Mouse (Mus musculus) limb, embryonic 13.5 days (tissue): ENCODE data around the gene Lemd1. TPM values are rescaled to one million over a fixed set of nuclear protein-coding genes. Genes with fewer than 3 reads are reported as not detected.

Experiments
- ATAC-seq: fragments of 200-750 bp; cut with Nextera tagmentation; 2 replicates; pipeline ENCODE4 v1.8.0; 2017; ENCODE audit warnings: low read depth, moderate number of reproducible peaks, moderate TSS enrichment; ENCODE audit not compliant: low FRiP score
- H3K27ac ChIP-seq: fragments of 300-500 bp; sonication (generic); 2 replicates; pipeline ENCODE4 v1.5.1; 2015; ENCODE audit warnings: inconsistent platforms, mild to moderate bottlenecking, moderate library complexity
- H3K27me3 ChIP-seq: fragments of 300-500 bp; sonication (generic); 2 replicates; pipeline ENCODE4 v1.6.1; 2015; ENCODE audit warnings: mild to moderate bottlenecking, inconsistent platforms
- H3K36me3 ChIP-seq: fragments of 300-500 bp; sonication (generic); 2 replicates; pipeline ENCODE4 v1.6.1; 2015; ENCODE audit warnings: inconsistent platforms, mild to moderate bottlenecking, moderate library complexity
- H3K4me1 ChIP-seq: fragments of 300-500 bp; sonication (generic); 2 replicates; pipeline ENCODE4 v1.6.1; 2015; ENCODE audit warnings: inconsistent platforms
- H3K4me2 ChIP-seq: fragments of 300-500 bp; sonication (generic); replicated peaks from 2 replicates; pipeline ENCODE4 v1.6.1; 2015; ENCODE audit warnings: inconsistent platforms, mild to moderate bottlenecking, moderate library complexity
- H3K4me3 ChIP-seq: fragments of 300-500 bp; sonication (generic); 2 replicates; pipeline ENCODE4 v1.5.1; 2015; ENCODE audit warnings: moderate library complexity, mild to moderate bottlenecking, inconsistent platforms
- H3K9ac ChIP-seq: fragments of 300-500 bp; sonication (generic); 2 replicates; pipeline ENCODE4 v1.6.1; 2015; ENCODE audit warnings: mild to moderate bottlenecking, inconsistent platforms
- H3K9me3 ChIP-seq: fragments of 300-500 bp; sonication (generic); 2 replicates; pipeline ENCODE4 v1.6.1; 2016; ENCODE audit warnings: inconsistent platforms
- WGBS: fragments of 180-500 bp; shearing (Covaris S2); methylation state at CpG from one replicate; pipeline ENCODE4 v1.1.7; 2015; 5-methylcytosine and 5-hydroxymethylcytosine counted together
- polyA plus RNA-seq: library from polyadenylated mRNA; unstranded; fragments of >200 nt; fragmentation: Nextera tagmentation; extraction: Ambion mirVana; gene quantifications from 2 replicates; pipeline ENCODE4 v1.2.1, GENCODE M21; 2015

Gene Lemd1
- polyA plus RNA-seq, 1 experiment from 2014 or later = 0.69 TPM

DNA sequence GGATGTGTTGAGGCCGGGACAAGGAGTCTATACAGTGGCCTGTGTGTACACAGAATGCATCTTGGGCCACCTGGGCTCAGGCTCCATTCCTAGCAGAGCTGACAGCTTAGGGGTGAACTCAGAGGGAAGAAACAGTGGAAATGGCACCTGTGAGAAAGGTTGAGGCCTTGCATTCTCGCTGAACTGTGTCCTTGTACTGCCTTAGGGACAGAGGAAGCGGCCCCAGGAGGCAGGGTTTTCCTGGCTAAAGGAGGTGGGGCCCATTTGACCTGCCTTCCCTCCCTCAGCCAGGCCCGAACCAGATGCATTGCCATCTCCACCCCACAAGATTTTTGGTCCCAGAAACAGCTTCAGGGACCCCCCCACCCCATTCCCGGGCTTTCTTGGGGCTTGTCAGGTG lies 4.5 kb downstream of the Lemd1 start:
- no peak overlapping the region for H3K27ac ChIP-seq
- no peak overlapping the region for H3K4me2 ChIP-seq
- peaks cover 63% of the 10 kb centered on the region for H3K27me3 ChIP-seq
- H3K4me3 ChIP-seq = no peak overlapping the region
- H3K9me3 ChIP-seq = no peaks in the 10 kb centered on the region
- WGBS = 34% methylated on average over 5 of the region's 5 CpGs
- peak overlapping the region; percentile 31; the same call in 1 of the 2 replicates for H3K9ac ChIP-seq
- no peaks in the 10 kb centered on the region for H3K36me3 ChIP-seq
- ATAC-seq = no peak
- peaks cover 67% of the 10 kb centered on the region for H3K4me1 ChIP-seq

- no peak for ATAC-seq
- Histone ChIP-seq H3K4me3 (no peak overlapping the region), H3K9ac (no peak overlapping the region), H3K27ac (no peak overlapping the region), H3K27me3 (peaks cover 57% of the 10 kb centered on the region), H3K4me2 (no peak overlapping the region), H3K4me1 (peaks cover 65% of the 10 kb centered on the region), H3K9me3 (no peaks in the 10 kb centered on the region), H3K36me3 (no peaks in the 10 kb centered on the region)
- 13% methylated on average over 7 of the region's 7 CpGs for WGBS
These were observed 5.1 kb downstream of the Lemd1 start for GRCm38 (mm10) chr1:132196337-132196736.

DNA sequence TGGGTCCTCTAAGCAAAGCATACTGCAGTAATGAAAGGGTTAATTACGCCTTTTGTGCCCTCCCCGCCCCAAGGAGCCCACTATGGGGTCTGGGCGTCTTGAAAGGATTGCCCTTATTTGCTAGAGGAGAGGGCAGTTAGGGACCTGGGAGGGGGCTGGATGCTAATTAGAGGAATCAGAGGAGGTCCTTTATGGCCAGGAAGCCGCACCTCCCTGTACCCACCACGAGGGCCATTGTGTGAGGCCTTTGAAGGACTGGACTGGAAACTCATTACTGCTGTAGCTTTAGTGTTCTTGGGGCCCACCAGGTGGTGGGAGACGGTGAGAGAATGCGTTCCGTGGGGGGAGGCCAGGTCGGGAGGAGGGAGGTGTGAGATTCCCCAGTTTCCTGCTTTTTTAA lies 6.4 kb downstream of the Lemd1 start:
- no peak for ATAC-seq
- Histone ChIP-seq H3K9me3 (no peaks in the 10 kb centered on the region), H3K27ac (no peak overlapping the region), H3K4me1 (peaks cover 61% of the 10 kb centered on the region), H3K9ac (no peak overlapping the region), H3K27me3 (peaks cover 43% of the 10 kb centered on the region), H3K4me2 (no peak overlapping the region), H3K4me3 (no peak overlapping the region), H3K36me3 (no peaks in the 10 kb centered on the region)
- 5% methylated on average over 9 of the region's 9 CpGs for WGBS

GRCm38 (mm10) chr1:132198401-132199071 lies 7.3 kb downstream of the Lemd1 start:
- H3K36me3 ChIP-seq = no peaks in the 10 kb centered on the region
- 78% methylated on average over 16 of the region's 16 CpGs for WGBS
- peaks cover 61% of the 10 kb centered on the region for H3K4me1 ChIP-seq
- no peak overlapping the region for H3K4me2 ChIP-seq
- no peaks in the 10 kb centered on the region for H3K9me3 ChIP-seq
- H3K27me3 ChIP-seq = peaks cover 35% of the 10 kb centered on the region
- no peak overlapping the region for H3K27ac ChIP-seq
- H3K4me3 ChIP-seq = no peak overlapping the region
- ATAC-seq = no peak
- H3K9ac ChIP-seq = no peak overlapping the region

- Histone ChIP-seq H3K4me2 (no peak overlapping the region), H3K4me3 (no peak overlapping the region), H3K27me3 (peaks cover 28% of the 10 kb centered on the region), H3K27ac (no peak overlapping the region), H3K4me1 (peaks cover 61% of the 10 kb centered on the region), H3K36me3 (no peaks in the 10 kb centered on the region), H3K9me3 (no peaks in the 10 kb centered on the region), H3K9ac (no peak overlapping the region)
- 75% methylated on average over 6 of the region's 6 CpGs for WGBS
- ATAC-seq = no peak
These were observed 8.0 kb downstream of the Lemd1 start for GRCm38 (mm10) chr1:132199244-132199643.

GRCm38 (mm10) chr1:132199934-132200333 lies 8.7 kb downstream of the Lemd1 start:
- H3K36me3 ChIP-seq = no peaks in the 10 kb centered on the region
- WGBS = 20% methylated on average over 12 of the region's 12 CpGs
- H3K27ac ChIP-seq = no peak overlapping the region
- peak overlapping the region; percentile 38 for H3K4me3 ChIP-seq
- ATAC-seq = no peak
- 0 out of 2 replicates have a peak overlapping the region, but pooled peaks have one; percentile 25 for H3K9ac ChIP-seq
- peaks cover 23% of the 10 kb centered on the region for H3K27me3 ChIP-seq
- H3K9me3 ChIP-seq = no peaks in the 10 kb centered on the region
- H3K4me2 ChIP-seq = peak overlapping the region; percentile 57
- H3K4me1 ChIP-seq = peaks cover 55% of the 10 kb centered on the region

- Histone ChIP-seq H3K9me3 (no peaks in the 10 kb centered on the region), H3K4me3 (peak overlapping the region; percentile 38), H3K27me3 (peaks cover 21% of the 10 kb centered on the region; the same call in 1 of the 2 replicates), H3K36me3 (no peaks in the 10 kb centered on the region), H3K9ac (peak overlapping the region; percentile 48), H3K27ac (no peak overlapping the region), H3K4me2 (peak overlapping the region; percentile 57), H3K4me1 (peaks cover 47% of the 10 kb centered on the region)
- ATAC-seq = peak; percentile 91
- 12% methylated on average over 10 of the region's 11 CpGs for WGBS
These were observed 9.6 kb downstream of the Lemd1 start for GRCm38 (mm10) chr1:132200562-132201510.

DNA sequence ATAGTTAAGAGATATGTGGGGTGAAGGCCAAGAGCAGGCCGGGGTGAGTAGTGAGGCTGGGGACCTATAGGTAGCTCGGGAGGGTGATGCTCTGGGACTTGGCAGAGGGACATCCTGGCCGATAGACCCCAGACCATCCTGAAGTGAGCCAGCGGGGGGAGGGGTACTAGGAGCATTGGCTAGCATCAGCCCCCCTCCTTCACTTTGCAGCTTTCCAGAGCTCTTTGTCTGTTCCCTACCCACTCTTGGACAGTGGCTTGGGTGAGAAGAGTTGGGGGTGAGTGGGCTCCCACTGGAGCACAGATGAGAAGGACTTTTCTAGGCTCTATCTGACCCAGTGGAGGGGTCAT lies 10.3 kb downstream of the Lemd1 start:
- peak overlapping the region; percentile 31 for H3K9ac ChIP-seq
- no peak for ATAC-seq
- no peaks in the 10 kb centered on the region for H3K9me3 ChIP-seq
- no peak overlapping the region for H3K27ac ChIP-seq
- WGBS = 36% methylated on average over 4 of the region's 4 CpGs
- peak overlapping the region; percentile 38 for H3K4me3 ChIP-seq
- H3K4me1 ChIP-seq = peaks cover 42% of the 10 kb centered on the region
- H3K4me2 ChIP-seq = peak overlapping the region; percentile 57
- peaks cover 20% of the 10 kb centered on the region; the same call in 1 of the 2 replicates for H3K27me3 ChIP-seq
- no peaks in the 10 kb centered on the region for H3K36me3 ChIP-seq

- peak overlapping the region; percentile 38; the same call in 1 of the 2 replicates for H3K4me3 ChIP-seq
- ATAC-seq = no peak
- no peak overlapping the region for H3K27ac ChIP-seq
- H3K36me3 ChIP-seq = no peaks in the 10 kb centered on the region
- WGBS = 63% methylated on average over 2 of the region's 2 CpGs
- no peaks in the 10 kb centered on the region for H3K9me3 ChIP-seq
- H3K4me1 ChIP-seq = peaks cover 39% of the 10 kb centered on the region
- H3K9ac ChIP-seq = peak overlapping the region; percentile 31
- peaks cover 16% of the 10 kb centered on the region; the same call in 1 of the 2 replicates for H3K27me3 ChIP-seq
- peak overlapping the region; percentile 57 for H3K4me2 ChIP-seq
These were observed 10.7 kb downstream of the Lemd1 start for GRCm38 (mm10) chr1:132201936-132202335.

DNA sequence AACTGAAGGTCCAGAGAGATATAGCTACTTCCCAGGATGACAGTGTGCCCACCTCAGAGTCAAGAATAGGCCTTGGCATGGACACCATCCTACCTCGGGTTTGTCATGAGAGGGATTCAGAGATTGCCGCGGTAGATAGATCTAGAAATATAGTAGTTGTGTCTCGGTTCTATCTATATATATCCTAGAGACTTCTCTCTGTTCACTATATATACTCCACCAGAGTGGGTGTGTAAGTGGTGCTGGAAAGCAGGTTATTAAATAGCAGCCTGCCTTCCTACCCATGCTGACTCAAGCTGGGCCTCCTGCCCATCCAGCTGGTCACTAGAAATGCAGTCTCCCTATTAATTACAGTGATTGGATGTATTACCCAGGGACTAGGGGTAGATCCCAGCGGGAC lies 11.5 kb downstream of the Lemd1 start:
- no peak overlapping the region for H3K9ac ChIP-seq
- no peak overlapping the region for H3K27ac ChIP-seq
- ATAC-seq = no peak
- H3K36me3 ChIP-seq = no peaks in the 10 kb centered on the region
- no peak overlapping the region for H3K4me3 ChIP-seq
- no peaks in the 10 kb centered on the region for H3K9me3 ChIP-seq
- 90% methylated on average over 5 of the region's 5 CpGs for WGBS
- no peak overlapping the region for H3K4me2 ChIP-seq
- H3K27me3 ChIP-seq = peaks cover 10% of the 10 kb centered on the region; the same call in 1 of the 2 replicates
- peaks cover 37% of the 10 kb centered on the region for H3K4me1 ChIP-seq

GRCm38 (mm10) chr1:132205958-132206357 lies 14.7 kb downstream of the Lemd1 start:
- 53% methylated on average over 5 of the region's 5 CpGs for WGBS

DNA sequence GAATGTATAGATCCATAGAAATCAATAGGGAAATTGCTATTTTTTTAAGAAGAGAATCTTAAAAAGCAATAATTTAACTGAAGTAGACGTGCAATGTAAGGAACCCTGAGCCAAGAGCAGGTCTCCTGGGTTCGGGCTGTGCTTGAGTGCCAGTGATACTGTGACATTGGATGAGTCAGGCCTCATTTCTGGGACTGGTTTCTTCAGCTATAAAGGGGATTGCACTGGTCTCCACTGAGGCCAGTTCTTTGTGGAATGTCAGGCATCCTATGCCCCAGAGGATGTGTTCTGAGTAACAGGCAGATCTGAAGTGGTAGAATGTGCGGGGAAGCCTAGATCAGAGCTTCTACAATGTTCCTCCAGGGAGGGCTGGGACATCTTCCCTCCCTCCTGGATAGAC lies 15.6 kb downstream of the Lemd1 start:
- 80% methylated on average over 3 of the region's 3 CpGs for WGBS
- Histone ChIP-seq H3K27ac (no peak overlapping the region), H3K9me3 (no peaks in the 10 kb centered on the region), H3K4me2 (no peak overlapping the region), H3K27me3 (peaks cover 18% of the 10 kb centered on the region), H3K4me3 (no peak overlapping the region), H3K4me1 (peaks cover 30% of the 10 kb centered on the region), H3K36me3 (no peaks in the 10 kb centered on the region), H3K9ac (no peak overlapping the region)
- no peak for ATAC-seq

More at GRCm38 (mm10) chr1:132205958-132206357, 14.7 kb downstream of the Lemd1 start:
- ATAC-seq = no peak
- H3K9ac ChIP-seq = no peak overlapping the region
- no peaks in the 10 kb centered on the region for H3K36me3 ChIP-seq
- H3K4me2 ChIP-seq = no peak overlapping the region
- H3K27me3 ChIP-seq = peaks cover 9% of the 10 kb centered on the region
- H3K4me1 ChIP-seq = peaks cover 35% of the 10 kb centered on the region
- H3K9me3 ChIP-seq = no peaks in the 10 kb centered on the region
- H3K27ac ChIP-seq = no peak overlapping the region
- H3K4me3 ChIP-seq = no peak overlapping the region
